Mouse (Mus musculus) 3134 (cell line): Measurements from ENCODE around the gene Clip3.

ENCODE experiments used
- DNase-seq: peaks from one replicate; pipeline ENCODE4 v3.0.0-alpha.2; 2011; ENCODE audit warnings: low spot score; ENCODE audit not compliant: insufficient read length; ENCODE audit errors: extremely low read depth

The Clip3 gene

GRCm38 (mm10) chr7:30291215-30292131, at the start of gene Clip3:
Gene Clip3, plus strand, starts transcription at chr7:30291728.
- no peak for DNase-seq

DNA sequence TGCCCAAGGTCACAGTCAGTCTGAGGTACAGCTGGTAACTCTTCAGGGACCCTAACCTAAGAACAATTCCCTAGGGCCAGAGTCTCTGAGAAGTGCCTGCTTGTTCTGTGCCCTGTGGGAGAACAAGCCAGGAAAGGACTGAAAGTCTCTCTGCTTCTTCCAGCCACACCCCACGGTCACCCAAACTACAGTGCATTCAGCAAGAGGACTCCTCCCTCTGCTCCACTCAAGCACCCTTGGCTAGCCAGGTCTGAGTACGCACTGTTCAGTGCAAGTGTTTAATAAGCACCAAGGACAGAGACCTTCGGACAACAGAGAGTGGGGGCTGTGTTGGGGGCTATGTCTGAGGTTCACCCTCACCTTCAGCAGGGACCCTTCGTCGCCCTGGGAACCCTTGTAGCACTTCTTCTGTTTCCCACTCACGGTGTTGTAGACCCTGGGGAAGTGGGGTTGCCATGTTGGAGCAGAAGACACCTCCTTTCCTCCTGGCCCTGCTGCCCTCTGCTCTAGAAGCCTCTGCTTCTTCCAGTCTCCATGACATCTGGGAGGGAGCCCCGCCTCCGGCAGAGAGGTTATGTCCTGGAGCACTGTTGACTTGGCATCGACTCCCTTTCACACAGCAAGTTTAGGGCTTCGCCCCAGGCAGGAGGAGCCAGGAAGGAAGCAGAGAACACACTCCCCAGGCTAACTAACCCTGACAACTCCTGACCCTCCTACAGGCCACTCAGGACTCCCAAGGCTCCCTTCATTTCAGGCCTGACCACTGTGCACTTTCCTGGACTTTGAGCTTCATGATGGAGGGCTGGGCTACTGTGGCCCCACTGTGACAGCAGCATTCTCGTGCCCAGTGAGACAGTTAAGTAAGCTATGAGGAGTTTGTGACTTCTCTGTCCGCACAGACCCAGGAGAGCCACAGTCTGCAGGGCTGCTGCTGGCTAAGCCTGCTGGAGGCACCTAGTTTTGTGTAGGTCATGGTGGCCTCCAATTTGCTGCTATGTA, 39.3 kb upstream of the Clip3 start:
- DNase-seq, result no peak

DNA sequence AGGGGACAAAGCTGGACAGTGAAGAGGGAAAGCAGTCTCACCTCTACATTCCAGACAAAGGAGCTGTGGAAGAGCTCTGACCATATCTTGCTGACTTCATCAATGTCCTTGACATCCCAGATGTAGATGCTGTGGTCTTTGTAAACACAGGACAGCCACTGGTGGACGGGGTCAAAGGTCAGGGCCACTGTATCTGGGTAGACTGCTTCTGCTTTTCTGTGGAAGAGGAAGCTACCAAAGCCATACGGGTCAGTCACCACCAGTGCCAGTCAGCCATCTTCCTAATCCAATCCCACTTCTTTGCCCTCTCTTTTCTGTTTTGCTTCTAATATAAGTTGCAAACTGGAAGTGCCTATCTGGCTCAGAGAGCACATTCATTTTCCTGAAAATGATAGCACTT, 26.5 kb upstream of the Clip3 start:
- no peak for DNase-seq

DNA sequence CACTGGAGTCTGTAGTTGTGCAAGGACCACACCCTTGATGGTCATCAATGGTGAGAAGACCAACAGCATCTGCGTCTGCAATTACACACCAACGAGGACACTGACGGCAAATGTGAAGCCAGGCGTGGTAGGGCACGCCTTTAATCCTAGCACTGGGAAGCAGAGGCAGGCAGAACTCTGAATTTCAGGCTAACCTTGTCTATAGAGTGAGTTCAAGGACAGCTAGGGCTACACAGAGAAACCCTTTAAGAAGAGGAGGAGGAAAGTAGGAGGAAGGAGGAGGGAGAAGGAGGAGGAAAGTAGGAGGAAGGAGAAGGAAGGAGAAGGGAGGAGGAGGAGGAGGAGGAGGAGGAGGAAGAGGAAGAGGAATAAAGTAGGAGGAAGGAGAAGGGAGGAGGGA, 26.0 kb upstream of the Clip3 start:
- DNase-seq, result no peak

DNA sequence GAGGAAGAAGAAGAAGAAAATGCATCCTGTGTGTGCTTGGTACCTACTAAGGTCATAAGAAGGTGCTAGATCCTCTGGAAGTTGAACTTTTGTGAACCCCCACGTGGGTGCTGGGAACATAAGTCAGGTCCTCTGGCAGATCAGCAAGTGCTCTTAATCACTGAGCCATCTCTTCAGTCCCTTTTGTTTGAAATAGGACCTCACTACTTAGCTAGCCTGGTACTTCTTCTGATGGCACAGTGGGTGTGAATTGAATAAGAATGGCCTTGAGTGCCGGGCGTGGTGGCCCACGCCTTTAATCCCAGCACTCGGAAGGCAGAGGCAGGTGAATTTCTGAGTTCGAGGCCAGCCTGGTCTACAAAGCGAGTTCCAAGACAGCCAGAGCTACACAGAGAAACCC, 25.6 kb upstream of the Clip3 start:
- DNase-seq, result no peak

DNA sequence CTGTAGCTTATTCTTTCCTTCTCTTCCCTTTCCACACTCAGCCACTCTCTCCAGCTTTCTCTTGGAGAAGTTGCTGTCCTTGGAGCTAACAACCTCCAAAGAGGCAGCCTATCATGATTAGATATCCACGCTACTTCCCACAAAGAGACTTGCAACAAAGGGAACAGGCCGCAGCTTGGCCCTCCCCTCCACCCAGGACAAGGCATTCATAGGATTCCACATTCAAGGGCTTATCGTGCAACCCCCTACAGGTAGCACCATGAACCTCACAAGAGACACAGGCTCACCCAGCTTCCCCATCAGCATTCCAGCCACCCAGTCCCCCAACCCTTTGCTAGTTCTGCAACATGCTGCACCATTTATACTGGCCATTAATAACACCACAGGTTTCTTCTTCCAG, 24.7 kb upstream of the Clip3 start:
- DNase-seq, result no peak

DNA sequence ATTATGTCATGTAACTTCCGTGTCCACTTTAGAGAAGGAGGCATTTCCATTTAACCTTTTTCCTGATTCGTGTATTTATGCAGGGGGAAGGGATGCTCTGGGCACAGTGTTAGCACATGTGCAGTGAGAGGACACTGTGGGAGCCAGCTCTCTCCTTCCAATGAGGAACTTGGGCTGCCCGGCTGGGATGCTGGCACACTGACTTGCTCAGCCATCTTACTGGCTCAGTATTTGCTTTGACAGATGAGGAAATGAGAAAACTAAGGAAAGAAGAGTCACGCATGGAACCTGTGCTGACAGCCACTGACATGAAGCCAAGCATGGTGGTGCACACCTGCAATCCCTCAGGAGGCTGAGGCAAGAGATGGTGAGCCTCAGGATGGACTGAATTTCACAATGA, 21.9 kb upstream of the Clip3 start:
- no peak for DNase-seq

DNA sequence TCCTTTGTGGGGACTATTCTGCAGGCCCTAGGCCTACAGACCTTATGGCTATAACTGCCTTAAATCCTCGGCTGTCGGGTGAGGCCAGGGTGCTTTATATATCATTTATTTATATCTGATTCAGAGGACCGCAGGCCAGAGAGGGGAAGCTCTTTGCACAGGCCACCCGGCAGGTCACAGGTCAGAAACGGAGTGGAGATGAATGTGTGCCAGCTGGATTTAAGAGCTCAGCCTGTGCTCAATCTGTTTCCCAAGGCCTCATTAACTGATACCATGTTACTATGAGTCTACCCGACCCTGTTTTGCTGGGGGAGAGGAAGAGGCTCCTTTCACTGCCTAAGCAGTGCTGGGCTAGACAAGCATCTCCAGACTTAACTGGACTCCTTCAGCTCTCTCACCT, 17.1 kb upstream of the Clip3 start:
- DNase-seq, result no peak

GRCm38 (mm10) chr7:30278911-30279310, 12.6 kb upstream of the Clip3 start:
- no peak for DNase-seq

GRCm38 (mm10) chr7:30279536-30279935, 12.0 kb upstream of the Clip3 start:
- no peak for DNase-seq

DNA sequence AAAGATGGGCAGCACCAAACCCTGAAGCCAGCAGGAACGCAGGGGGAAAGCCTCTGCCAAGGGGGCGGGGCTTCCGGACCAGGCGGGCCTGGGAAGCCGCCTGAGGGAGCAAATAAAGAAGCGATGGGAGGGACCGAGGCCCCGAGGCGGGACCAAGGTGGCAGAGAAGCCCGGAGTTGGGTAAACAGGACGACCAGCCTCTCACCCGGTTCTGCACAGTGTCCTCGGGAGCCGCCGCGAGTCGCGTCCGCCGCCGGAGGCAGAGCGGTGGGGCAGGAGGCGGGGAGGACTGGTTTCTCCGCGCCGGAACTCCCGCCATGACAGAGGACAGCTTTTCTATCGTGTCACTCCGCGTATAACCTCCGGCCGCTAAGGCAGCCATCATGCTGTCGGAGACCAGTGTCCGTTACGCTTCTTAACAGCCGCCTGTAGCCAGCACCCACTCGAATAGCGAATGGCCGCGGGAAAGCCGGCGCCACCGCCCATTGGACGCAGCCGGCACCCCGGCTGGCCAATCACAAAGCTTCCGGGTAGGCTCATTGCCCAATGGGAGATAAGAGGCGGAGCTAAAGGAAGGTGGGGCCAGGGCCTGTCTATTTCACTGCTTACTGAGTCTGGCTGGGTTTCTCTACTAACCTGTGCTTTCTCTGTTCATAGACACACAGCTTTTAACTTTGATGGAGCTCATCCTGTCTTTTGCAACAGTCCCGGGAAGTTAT, 11.4 kb upstream of the Clip3 start, which contains the start of the genes Thap8 and Wdr62:
Gene Thap8 (plus strand): TSS at position 144 of the 719 bp plus-strand sequence.
Gene Wdr62 (minus strand): TSS at position 469 of the 719 bp plus-strand sequence.
- DNase-seq, result peak; percentile 94

GRCm38 (mm10) chr7:30280670-30281138, 10.8 kb upstream of the Clip3 start:
- DNase-seq, result peak; percentile 88

GRCm38 (mm10) chr7:30281522-30281921, 10.0 kb upstream of the Clip3 start:
- DNase-seq, result no peak

GRCm38 (mm10) chr7:30282740-30283139, 8.8 kb upstream of the Clip3 start:
- DNase-seq, result no peak

- DNase-seq, result peak; percentile 46
These were observed 4.7 kb upstream of the Clip3 start for GRCm38 (mm10) chr7:30286701-30287410.

DNA sequence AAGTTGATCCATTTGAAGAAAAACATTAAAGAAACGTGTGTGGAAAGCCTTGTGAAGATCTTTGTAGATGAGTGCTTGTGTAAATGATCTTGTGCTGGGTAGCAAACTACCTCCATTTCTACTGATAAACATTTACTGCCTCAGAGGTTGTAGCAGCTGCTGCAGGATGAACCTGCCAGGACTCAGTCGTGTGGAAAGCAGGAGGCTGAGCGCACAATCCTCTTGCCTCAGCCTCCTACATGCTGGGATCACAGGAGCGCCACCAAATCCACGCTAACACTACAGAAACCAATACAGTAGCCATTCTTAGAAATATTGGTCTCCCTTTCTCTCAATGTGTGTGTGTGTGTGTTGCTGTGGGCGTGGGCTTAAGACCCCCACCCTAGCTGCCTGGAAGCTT, 3.5 kb upstream of the Clip3 start:
- no peak for DNase-seq

DNA sequence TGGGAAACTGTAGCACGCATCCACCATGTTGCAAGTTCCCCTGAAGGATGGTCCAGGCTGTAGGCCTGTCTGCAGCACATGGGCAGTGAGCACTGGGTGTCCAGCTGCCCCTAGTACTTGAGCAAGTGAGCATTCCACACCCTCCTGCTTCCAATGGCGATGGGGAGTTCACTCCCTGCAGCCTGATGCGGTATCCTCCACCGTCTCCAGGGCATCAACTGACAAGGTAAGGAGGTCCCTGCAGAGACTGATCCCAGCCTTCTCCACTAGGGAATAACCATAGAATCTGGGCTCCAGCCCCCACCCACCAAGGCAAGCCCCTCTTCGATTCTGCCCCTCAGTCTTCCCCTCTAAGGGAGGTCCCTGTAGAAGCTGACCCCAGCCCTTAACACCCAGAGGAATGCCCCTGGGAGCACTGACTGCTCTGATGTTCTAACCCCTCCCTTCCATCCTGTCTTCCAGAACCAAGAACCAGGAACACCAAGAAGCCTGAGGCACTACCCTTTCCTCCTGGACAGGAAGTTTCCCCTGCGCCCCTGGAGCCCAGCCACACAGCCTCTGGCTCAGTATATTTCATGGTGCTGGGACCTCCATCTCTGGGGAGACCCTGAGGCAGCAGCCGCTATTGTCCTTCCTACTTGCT, 2.3 kb upstream of the Clip3 start:
- no peak for DNase-seq

- no peak for DNase-seq
These were observed 1.7 kb upstream of the Clip3 start for GRCm38 (mm10) chr7:30289714-30290399.

DNA sequence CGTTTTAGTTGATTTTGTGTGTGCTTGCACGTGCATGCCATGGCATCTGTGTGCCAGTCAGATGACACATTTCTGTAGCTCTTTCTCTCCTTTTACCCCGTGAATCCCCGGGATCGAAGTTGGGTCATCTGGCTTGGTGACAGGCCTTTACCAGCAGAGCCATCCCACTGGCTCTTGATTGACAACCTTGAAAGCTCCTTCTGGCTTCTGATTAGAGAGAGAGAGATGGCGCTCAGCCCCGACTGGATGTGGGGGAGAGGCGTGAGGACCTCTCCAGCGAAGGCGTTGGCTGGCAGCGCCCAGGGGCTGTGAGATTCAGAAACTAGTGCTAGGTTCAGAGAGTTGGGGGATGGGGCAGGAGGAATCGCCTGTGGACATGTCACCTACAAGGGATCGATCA, 2.3 kb downstream of the Clip3 start:
- no peak for DNase-seq
